Mouse (Mus musculus): Measurements from ENCODE around the gene E330034G19Rik.
"Not testable (repeated sequence)": the region's sequence is repeated elsewhere in the genome, so short reads cannot be mapped to it uniquely, and the experiment has no call there.

Gene E330034G19Rik

GRCm38 (mm10) chr14:24347007-24347406 lies 54.0 kb downstream of the E330034G19Rik start:
- DNase-seq (ENCODE audit: low spot score in 2 of 2) = not testable (repeated sequence)

- DNase-seq (ENCODE audit: low spot score in 2 of 2) = peak in 1 of 2 experiments; percentile 18
These were observed 65.4 kb downstream of the E330034G19Rik start for GRCm38 (mm10) chr14:24358295-24358951.
